Mouse (Mus musculus) thymus, adult 2 months (tissue): Measurements from ENCODE around the gene Rtn4rl1.

Source experiments
- CTCF ChIP-seq: fragments of 200-500 bp; IDR thresholded peaks from 2 replicates; pipeline ENCODE4 v1.5.1; 2012; ENCODE audit warnings: mild to moderate bottlenecking, control low read depth, low read length, moderate library complexity, borderline replicate concordance; ENCODE audit not compliant: control insufficient read depth, poor library complexity, insufficient read depth; ENCODE audit errors: extremely low read depth
- POLR2A ChIP-seq: fragments of 200-500 bp; IDR thresholded peaks from 2 replicates; pipeline ENCODE4 v1.6.1; 2012; ENCODE audit warnings: mild to moderate bottlenecking, low read length, control low read depth, moderate library complexity; ENCODE audit not compliant: control insufficient read depth, poor library complexity, insufficient read depth; ENCODE audit errors: extremely low read depth

GRCm38 (mm10) chr11:75265545-75265944 lies 72.0 kb downstream of the Rtn4rl1 start:
- TF ChIP-seq CTCF (no peak), POLR2A (no peak)
